Mouse (Mus musculus) heart, postnatal 4 days (tissue): ENCODE results near the gene Nubp1. TPM values are rescaled to one million over a fixed set of nuclear protein-coding genes. Genes with fewer than 3 reads are reported as not detected.

Source experiments
- DNase-seq: peaks from one replicate; pipeline ENCODE4 v3.0.0; 2021
- total RNA-seq, 2 experiments: library from RNA; stranded (reverse); gene quantifications; 2 replicates each; pipeline ENCODE4 v1.2.3; 2021

Nubp1 gene
- total RNA-seq, result 10 to 100 TPM; 18.8 to 18.9 TPM

DNA sequence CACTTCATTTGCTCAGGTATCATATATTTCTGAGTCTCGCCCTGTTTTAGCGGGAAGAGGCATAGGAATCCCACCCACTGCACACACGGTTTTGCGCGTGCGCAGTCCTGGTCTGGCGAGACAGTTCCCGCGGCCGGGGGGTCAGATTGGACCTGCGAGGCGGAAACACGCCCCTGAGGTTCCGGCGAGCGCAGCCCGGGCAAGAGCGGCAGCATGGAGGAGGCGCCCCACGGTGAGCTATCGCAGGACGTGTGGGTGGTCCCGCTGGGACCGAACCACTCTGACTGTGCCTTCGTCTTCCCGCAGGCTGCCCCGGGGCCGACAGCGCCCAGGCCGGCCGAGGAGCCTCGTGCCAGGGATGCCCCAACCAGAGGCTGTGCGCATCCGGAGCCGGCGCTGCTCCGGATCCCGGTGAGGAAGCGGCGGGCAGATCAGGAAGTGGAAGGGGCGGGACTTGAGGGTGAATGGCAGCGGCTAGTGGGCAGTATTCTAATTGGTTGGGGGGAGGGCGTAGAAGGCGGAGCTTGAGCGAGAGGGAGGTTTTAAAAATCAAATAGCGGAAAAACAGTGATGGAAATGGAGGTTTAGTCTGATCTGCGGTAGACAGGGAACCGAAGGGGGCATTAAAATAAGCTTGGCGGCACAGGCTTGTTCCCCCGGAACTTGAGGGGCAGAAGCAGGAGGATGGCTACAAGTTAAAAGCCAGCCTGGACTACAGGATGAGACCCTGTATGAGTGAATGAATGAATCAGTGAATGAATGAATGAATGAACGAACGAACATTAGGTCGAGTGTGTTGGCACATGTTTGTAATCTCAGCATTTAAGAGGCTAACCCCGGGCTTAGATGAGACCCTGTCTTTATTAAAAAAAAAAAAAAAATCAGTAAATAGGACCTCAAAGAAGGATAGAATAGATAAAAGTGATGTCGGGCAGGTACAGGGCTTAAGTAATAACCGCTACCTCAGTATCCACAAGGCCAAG, at the start of gene Nubp1:
Gene Nubp1 (plus strand): TSS at position 185 of the 983 bp plus-strand sequence.
- DNase-seq, result peak; percentile 92

GRCm38 (mm10) chr16:10363061-10363460, 48.7 kb upstream of the Nubp1 start:
- no peak for DNase-seq

DNA sequence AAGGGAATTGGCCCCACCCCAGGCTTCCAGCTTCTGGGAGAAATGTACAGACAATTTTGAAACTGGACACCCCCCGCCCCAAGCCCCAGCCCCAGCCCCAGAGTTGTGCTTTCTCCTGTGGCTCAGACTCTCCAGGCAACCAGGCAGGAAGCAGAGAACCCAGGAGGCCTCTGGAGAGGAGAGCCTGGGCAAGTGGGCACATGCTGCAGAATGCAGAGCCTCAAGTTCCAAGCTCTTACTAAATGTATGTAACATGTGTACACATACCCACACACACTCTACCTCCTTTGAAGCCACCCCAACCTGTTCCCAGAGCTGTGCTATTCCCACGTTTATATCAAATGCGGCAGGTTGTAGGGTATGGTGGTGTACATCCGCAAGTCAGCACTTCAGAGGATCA, 46.0 kb upstream of the Nubp1 start:
- no peak for DNase-seq

GRCm38 (mm10) chr16:10366240-10367217, 45.2 kb upstream of the Nubp1 start:
- DNase-seq, result peak; percentile 71

DNA sequence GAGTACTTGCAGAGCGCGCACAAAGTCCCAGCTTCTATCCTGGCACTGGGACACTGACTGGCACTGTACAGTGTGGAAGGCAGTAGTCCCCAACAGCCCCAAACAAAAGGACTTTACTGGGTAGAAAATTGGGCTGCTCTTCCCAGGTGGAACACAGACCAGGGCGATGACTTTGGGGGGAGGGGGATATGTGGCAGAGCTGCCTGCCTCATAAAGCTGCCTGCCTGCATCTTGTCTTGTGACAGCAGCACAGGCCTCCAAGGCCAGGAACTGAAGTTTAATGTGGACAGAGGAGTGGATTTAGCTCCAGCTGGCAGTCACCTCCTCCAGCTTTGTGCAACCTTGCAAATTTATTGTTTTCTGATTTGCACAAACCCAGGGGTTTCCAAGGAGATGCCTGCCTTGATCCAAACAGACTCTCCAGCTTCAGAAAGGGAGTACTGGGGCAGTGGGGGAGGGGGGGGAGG, 42.2 kb upstream of the Nubp1 start:
- DNase-seq, result peak; percentile 25

GRCm38 (mm10) chr16:10369996-10370395, 41.8 kb upstream of the Nubp1 start:
- DNase-seq, result no peak

GRCm38 (mm10) chr16:10372372-10372771, 39.4 kb upstream of the Nubp1 start:
- DNase-seq, result no peak

DNA sequence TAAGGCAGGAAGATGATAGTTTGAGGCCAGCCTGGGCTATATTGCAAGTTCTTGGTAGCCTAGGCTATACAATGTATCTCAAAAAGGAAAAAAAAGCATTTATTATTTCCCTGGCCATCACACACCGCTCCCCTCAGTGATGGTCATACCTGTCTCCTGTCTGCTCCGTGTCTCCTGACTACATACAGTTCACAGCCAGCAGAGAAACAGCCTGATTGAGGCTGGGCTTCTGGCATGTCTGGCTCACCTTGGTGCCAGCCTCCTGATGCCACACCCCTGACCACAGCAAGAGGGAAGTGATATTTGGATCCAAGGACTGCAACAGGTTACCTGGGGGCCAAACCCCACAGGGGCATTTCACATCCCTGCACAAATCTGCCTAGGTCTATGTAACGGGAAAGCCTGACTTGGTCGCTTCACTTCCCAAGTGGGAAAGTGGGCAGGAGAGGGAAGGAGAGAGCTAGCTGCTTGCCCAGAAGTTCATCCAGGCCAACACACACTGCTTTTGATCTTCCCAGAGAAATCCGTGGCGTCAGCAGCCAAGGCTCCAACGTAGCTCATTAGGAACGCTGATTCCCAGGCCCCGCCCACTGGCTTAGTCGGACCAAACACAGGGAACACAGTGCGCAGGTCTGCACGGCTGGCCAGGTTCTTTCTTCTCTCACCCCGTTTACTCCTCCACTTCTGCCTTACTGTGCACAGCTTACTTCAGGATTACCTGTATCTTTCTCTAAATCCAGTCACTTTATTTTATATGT, 37.3 kb upstream of the Nubp1 start:
- peak; percentile 62 for DNase-seq

- DNase-seq, result no peak
Measured at GRCm38 (mm10) chr16:10377286-10377685, 34.5 kb upstream of the Nubp1 start.

DNA sequence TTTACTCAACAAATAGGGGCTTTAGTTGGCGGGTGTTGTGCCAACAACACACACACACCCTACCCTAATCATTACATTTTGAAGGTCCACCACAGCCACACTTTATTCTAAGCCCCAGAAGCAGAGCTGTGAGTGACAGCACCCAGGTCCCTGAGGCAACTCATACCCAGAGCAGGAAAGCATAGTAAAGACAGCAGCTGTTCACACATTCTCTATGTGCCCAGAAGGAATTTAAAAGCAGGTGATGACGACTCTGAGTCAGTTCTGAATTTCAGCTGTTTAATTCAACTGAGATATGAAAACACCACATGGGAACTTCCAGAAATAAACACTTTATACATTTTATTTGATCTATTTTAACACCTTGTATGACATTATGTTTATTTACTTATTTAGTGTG, 32.2 kb upstream of the Nubp1 start:
- DNase-seq, result no peak

GRCm38 (mm10) chr16:10384060-10384497, 27.7 kb upstream of the Nubp1 start:
- no peak for DNase-seq

GRCm38 (mm10) chr16:10384544-10384943, 27.2 kb upstream of the Nubp1 start:
- DNase-seq, result no peak

- no peak for DNase-seq
Measured at GRCm38 (mm10) chr16:10385261-10385660, 26.5 kb upstream of the Nubp1 start.

- no peak for DNase-seq
Measured at GRCm38 (mm10) chr16:10388634-10389365, 22.9 kb upstream of the Nubp1 start.

DNA sequence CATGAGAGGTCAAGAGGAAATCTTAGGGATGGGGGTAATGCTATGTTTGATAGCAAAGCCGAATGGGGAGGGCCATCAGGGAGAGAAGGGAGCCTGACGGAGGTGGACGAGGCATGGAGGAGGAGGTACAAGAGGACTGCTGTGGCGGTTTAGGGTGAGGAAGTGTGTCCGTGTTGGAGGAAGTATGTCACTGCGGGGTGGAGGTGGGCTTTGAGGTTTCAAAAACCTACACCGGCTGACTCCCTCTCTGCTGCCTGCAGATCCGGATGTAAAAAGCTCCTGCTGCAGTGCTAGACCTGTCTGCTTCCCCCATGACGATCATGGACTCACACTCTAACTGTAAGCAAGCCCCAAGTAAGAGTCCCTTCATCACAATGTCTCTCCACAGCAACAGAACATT, 19.2 kb upstream of the Nubp1 start:
- no peak for DNase-seq

DNA sequence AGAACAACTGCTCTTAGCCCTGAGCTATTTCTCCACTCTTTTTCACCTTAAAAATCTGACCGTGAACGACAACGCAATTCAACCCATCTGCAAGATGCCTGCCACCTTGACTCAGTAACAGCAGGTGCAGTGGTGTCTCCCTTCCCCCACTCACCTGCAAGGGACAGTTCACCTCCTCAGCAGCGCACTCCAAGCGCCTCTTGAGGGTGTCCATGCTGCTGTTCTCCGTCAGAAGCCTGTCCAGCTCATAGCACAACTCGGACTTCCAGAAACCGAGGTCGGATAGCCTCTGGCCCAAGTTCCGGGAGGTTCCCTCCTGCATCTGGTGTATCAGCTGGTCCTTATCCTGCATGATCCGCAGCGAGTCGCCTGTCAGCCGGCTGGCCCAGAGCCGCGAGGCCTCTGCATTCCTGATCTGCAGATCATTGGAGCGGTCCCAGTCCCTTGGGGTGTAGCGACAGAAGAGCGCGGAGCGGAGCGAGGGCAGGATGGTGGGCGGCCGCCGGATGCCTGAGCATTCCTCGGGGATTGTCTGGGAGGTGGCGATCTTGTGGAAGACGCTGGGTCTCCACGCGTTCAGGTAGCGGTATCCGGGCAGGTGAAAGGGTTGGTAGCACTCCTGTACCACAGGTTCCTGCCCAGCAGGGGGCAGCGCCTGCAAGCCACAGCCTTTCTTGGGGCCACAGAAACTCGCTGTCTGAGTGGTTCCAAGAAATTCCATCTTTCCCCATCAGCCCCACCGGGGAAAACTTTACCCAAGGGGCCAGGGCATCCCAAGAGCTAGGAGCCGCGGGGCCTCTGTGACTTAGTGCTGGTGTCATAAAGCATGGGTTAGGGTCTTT, 16.8 kb upstream of the Nubp1 start, which contains the start of gene Tekt5:
Gene Tekt5 (minus strand): TSS at position 792 of the 842 bp plus-strand sequence.
- DNase-seq, result peak; percentile 65

DNA sequence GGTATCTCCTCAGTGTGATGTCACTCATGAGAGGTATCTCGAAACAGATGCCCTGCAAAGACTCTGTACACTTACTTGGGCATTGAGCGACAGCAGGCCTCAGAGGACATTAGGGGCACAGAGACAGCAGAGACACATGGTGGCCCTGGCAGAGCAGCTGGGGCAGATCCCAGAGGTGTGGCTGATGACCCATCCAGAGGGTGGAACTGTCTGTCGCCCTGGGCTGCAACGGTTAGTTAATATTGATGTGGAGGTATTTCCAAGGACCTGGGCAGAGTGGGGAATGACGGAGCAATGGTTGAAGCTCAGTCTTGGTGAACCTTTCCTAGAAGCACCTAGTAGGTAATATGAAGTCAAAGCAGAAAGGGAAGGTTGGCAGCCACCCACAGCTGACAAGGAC, 13.0 kb upstream of the Nubp1 start:
- no peak for DNase-seq

DNA sequence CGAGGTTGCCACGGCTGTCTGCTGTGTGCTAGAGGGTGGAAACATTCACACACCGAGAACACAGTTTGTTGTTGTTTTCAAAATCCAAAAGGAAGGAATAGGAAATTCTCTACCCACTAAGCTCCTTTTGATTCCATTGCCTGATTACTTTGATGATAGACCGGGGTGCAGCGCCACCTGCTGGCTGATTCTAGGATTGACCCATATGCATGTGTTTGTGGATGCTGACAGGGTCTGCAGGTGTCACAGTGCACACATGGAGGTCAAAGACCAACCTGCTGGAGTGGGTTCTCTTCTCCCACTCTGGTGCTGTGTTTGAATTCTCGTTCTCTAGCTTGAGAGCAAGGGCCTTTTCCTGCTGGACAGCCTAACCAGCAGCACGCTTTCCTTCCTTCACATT, 12.6 kb upstream of the Nubp1 start:
- peak; percentile 86 for DNase-seq

- DNase-seq, result peak; percentile 45
Measured at GRCm38 (mm10) chr16:10415976-10416375, 4.2 kb downstream of the Nubp1 start.

GRCm38 (mm10) chr16:10416866-10417265, 5.1 kb downstream of the Nubp1 start:
- DNase-seq, result no peak
